Mouse (Mus musculus) olfactory bulb, adult 2 months (tissue): ENCODE results near the gene Cpeb1.

ENCODE experiments used
- CTCF ChIP-seq: fragments of 200-500 bp; IDR thresholded peaks from 2 replicates; pipeline ENCODE4 v1.5.1; 2012; ENCODE audit warnings: low read depth, mild to moderate bottlenecking, low read length, moderate library complexity; ENCODE audit not compliant: insufficient read depth
- POLR2A ChIP-seq: fragments of 200-500 bp; IDR thresholded peaks from 2 replicates; pipeline ENCODE4 v1.6.1; 2012; ENCODE audit warnings: mild to moderate bottlenecking, low read depth, low read length, moderate library complexity; ENCODE audit not compliant: insufficient read depth

DNA sequence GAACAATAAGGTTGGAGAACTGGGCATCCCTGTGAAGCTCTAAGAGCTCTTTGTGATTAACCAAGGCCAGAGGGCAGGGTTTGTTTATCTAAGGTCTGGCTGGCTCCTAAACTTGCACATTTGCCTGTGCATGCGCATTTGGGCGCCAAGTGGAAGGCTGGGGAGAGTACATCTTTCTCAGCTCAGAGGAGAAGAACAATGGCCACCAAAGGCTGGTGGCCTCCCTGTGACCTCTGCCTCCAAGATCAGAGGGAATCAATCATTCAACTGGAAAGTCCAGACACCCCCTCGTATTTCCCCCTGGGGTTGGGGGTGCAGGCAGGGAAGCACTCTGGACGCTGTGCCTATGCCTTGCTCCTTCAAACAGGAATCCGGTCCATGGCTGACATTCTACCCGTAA is 41.9 kb upstream of the Cpeb1 start:
- TF ChIP-seq POLR2A (no peak), CTCF (no peak)
